Mouse (Mus musculus) cerebellum, postnatal 36 days (tissue): ENCODE measurements around the gene C2cd4c.

ENCODE experiments used
- DNase-seq, 2 experiments: peaks; one replicate each; pipeline ENCODE4 v3.0.0; 2021 to 2022; ENCODE audit warnings: mixed read lengths in 2 of 2

C2cd4c gene

GRCm38 (mm10) chr10:79612192-79613135 lies 1.4 kb downstream of the C2cd4c start:
- DNase-seq, result peak; percentile 27 to 48

- DNase-seq, result no peak
Observed at GRCm38 (mm10) chr10:79611296-79611695, 2.5 kb downstream of the C2cd4c start.

- no peak for DNase-seq
Observed at GRCm38 (mm10) chr10:79609276-79609675, 4.5 kb downstream of the C2cd4c start.

GRCm38 (mm10) chr10:79607892-79608291 lies 5.9 kb downstream of the C2cd4c start:
- no peak for DNase-seq

GRCm38 (mm10) chr10:79606537-79606936 lies 7.3 kb downstream of the C2cd4c start:
- no peak for DNase-seq

GRCm38 (mm10) chr10:79597936-79598230 lies 15.9 kb downstream of the C2cd4c start:
- no peak for DNase-seq

GRCm38 (mm10) chr10:79597051-79597935 lies 16.5 kb downstream of the C2cd4c start:
- no peak for DNase-seq

GRCm38 (mm10) chr10:79595590-79595929 lies 18.3 kb downstream of the C2cd4c start:
- no peak for DNase-seq

GRCm38 (mm10) chr10:79594872-79595589 lies 18.8 kb downstream of the C2cd4c start:
- peak; percentile 70 to 72 for DNase-seq

GRCm38 (mm10) chr10:79594111-79594510 lies 19.7 kb downstream of the C2cd4c start:
- no peak for DNase-seq

GRCm38 (mm10) chr10:79590702-79591101 lies 23.1 kb downstream of the C2cd4c start:
- no peak for DNase-seq

GRCm38 (mm10) chr10:79587752-79588126 lies 26.1 kb downstream of the C2cd4c start:
- DNase-seq, result no peak

GRCm38 (mm10) chr10:79587061-79587751 lies 26.6 kb downstream of the C2cd4c start, which contains the start of gene Theg:
Gene Theg, minus strand, starts transcription at chr10:79587331.
- DNase-seq, result no peak

- no peak for DNase-seq
Observed at GRCm38 (mm10) chr10:79586243-79586642, 27.6 kb downstream of the C2cd4c start.

GRCm38 (mm10) chr10:79585723-79586122 lies 28.1 kb downstream of the C2cd4c start:
- DNase-seq, result no peak

GRCm38 (mm10) chr10:79585136-79585535 lies 28.7 kb downstream of the C2cd4c start:
- no peak for DNase-seq

- no peak for DNase-seq
Observed at GRCm38 (mm10) chr10:79584426-79584825, 29.4 kb downstream of the C2cd4c start.

- DNase-seq, result no peak
Observed at GRCm38 (mm10) chr10:79584021-79584420, 29.8 kb downstream of the C2cd4c start.

GRCm38 (mm10) chr10:79581501-79581900 lies 32.3 kb downstream of the C2cd4c start:
- DNase-seq, result no peak

- DNase-seq, result peak; percentile 29 to 37
Observed at GRCm38 (mm10) chr10:79580811-79581210, 33.0 kb downstream of the C2cd4c start.

GRCm38 (mm10) chr10:79580356-79580755 lies 33.5 kb downstream of the C2cd4c start:
- DNase-seq, result no peak

- no peak for DNase-seq
Observed at GRCm38 (mm10) chr10:79579781-79580180, 34.0 kb downstream of the C2cd4c start.
